Mouse (Mus musculus) neural tube, embryonic 11.5 days (tissue): ENCODE data around the gene Olfr1122. TPM values are rescaled to one million over a fixed set of nuclear protein-coding genes. Genes with fewer than 3 reads are reported as not detected.
"Not testable (repeated sequence)": the region's sequence is repeated elsewhere in the genome, so short reads cannot be mapped to it uniquely, and the experiment has no call there.

Experiments
- ATAC-seq: fragments of 200-750 bp; cut with Nextera tagmentation; 2 replicates; pipeline ENCODE4 v1.8.0; 2017; ENCODE audit warnings: moderate number of reproducible peaks, mild to moderate bottlenecking, moderate TSS enrichment, moderate library complexity; ENCODE audit not compliant: insufficient read depth, low FRiP score, low TSS enrichment
- DNase-seq: peaks from one replicate; pipeline ENCODE4 v3.0.0-alpha.2; 2015; ENCODE audit warnings: low spot score
- H3K27ac ChIP-seq: fragments of 300-500 bp; sonication (generic); 2 replicates; pipeline ENCODE4 v1.5.1; 2014; ENCODE audit warnings: low read depth, mild to moderate bottlenecking, low read length
- H3K27me3 ChIP-seq: fragments of 300-500 bp; sonication (generic); 2 replicates; pipeline ENCODE4 v1.6.1; 2014; ENCODE audit warnings: mild to moderate bottlenecking, low read length, mixed read lengths; ENCODE audit not compliant: control insufficient read depth, insufficient read depth
- H3K36me3 ChIP-seq: fragments of 300-500 bp; sonication (generic); 2 replicates; pipeline ENCODE4 v1.6.1; 2014; ENCODE audit warnings: mild to moderate bottlenecking, low read length, moderate library complexity, mixed read lengths; ENCODE audit not compliant: control insufficient read depth, insufficient read depth
- H3K4me1 ChIP-seq: fragments of 300-500 bp; sonication (generic); 2 replicates; pipeline ENCODE4 v1.6.1; 2014; ENCODE audit warnings: low read length, mixed read lengths; ENCODE audit not compliant: control insufficient read depth, insufficient read depth
- H3K4me2 ChIP-seq: fragments of 300-500 bp; sonication (generic); 2 replicates; pipeline ENCODE4 v1.6.1; 2014; ENCODE audit warnings: low read depth, mild to moderate bottlenecking, moderate library complexity
- H3K4me3 ChIP-seq: fragments of 300-500 bp; sonication (generic); 2 replicates; pipeline ENCODE4 v1.5.1; 2014; ENCODE audit warnings: low read depth, low read length
- H3K9ac ChIP-seq: fragments of 300-500 bp; sonication (generic); 2 replicates; pipeline ENCODE4 v1.6.1; 2014; ENCODE audit warnings: mild to moderate bottlenecking, low read length
- H3K9me3 ChIP-seq: fragments of 300-500 bp; sonication (generic); 2 replicates; pipeline ENCODE4 v1.6.1; 2016; ENCODE audit warnings: low read length; ENCODE audit not compliant: control insufficient read depth
- WGBS: fragments of 180-500 bp; shearing (Covaris S2); extraction: QIAGEN DNeasy Blood & Tissue Kit; methylation state at CpG from one replicate; pipeline ENCODE4 v1.1.7; 2014; 5-methylcytosine and 5-hydroxymethylcytosine counted together
- polyA plus RNA-seq: library from polyadenylated mRNA; unstranded; fragments of >200 nt; fragmentation: Nextera tagmentation; extraction: Ambion mirVana; gene quantifications from 2 replicates; pipeline ENCODE4 v1.2.1, GENCODE M21; 2014

Olfr1122 gene
- not detected in 2 replicates for polyA plus RNA-seq

DNA sequence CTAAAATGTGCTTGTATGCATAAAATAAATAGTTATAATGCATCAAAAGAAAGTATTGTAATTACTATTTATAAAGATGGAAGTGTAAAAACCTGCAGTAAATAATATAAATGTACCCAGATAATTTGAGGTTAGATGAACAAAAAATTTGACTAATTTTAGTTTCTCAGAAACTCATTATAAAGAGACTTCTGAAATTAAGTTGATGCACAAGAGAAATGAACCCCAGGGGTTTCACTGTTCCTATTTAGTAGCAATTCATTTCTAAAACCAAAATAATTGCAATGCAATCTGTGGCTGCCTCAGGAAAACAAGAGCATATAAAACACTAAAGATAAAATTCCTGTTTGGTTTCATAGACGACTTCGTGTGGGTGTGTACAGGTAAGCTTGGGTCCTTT, at the start of gene Olfr1122:
Gene Olfr1122 (plus strand): TSS at position 301 of the 400 bp plus-strand sequence.
- Histone ChIP-seq H3K9ac (no peak within 1 kb of the TSS), H3K27ac (no peak within 1 kb of the TSS), H3K9me3 (no peaks in the 10 kb centered on the region), H3K4me2 (no peak within 1 kb of the TSS), H3K36me3 (no peaks in the 10 kb centered on the region), H3K4me3 (no peak within 1 kb of the TSS), H3K4me1 (no peaks in the 10 kb centered on the region), H3K27me3 (no peaks in the 10 kb centered on the region)
- ATAC-seq (no peak), DNase-seq (no peak)
- 82% methylated on average over 2 of the region's 2 CpGs for WGBS

DNA sequence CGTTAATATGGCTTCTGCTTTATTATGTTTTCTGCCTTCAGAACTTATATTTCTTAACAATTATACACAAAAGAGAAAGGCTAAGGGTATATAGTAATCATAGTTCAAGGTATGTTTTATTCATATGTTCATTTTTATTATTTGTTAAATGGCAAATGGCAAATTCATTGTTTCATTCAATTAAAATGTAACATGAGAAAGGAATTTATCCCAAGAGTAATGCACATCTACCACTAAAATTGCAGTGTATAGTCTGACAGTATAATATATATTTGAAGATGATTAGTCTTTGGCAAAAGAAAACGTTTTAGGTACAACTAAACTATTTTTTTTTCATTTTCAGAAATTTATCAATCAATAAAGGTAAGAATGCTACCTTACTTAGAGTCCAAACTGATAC, 31.1 kb upstream of the Olfr1122 start, which contains the start of gene Olfr1120:
Gene Olfr1120 (plus strand): TSS at position 301 of the 400 bp plus-strand sequence.
- ATAC-seq (no peak), DNase-seq (no peak)
- Histone ChIP-seq H3K27me3 (no peaks in the 10 kb centered on the region), H3K9me3 (no peaks in the 10 kb centered on the region), H3K4me2 (no peak within 1 kb of the TSS), H3K4me1 (no peaks in the 10 kb centered on the region), H3K4me3 (no peak within 1 kb of the TSS), H3K27ac (no peak within 1 kb of the TSS), H3K9ac (no peak within 1 kb of the TSS), H3K36me3 (no peaks in the 10 kb centered on the region)
- WGBS = 67% methylated on average over 2 of the region's 2 CpGs

DNA sequence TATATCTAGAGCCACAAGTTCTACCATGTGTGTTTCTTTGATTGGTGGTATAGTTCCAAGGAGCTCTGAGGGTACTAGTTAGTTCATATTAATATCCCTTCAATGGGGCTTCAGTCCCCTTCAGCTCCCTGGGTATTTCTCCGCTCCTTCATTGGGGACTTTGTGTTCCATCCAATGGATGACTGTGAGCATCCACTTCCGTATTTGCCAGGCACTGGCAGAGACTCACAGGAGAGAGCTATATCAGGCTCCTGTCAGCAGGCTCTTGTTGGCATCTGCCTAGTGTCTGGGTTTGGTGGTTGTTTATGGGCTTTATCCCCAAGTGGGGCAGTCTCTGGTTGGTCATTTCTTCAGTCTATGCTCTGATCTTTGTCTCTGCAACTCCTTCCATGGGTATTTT, 25.5 kb upstream of the Olfr1122 start:
- WGBS = 91% methylated on average over 2 of the region's 2 CpGs
- not testable (repeated sequence) for H3K4me1 ChIP-seq, DNase-seq, H3K36me3 ChIP-seq, H3K9ac ChIP-seq, H3K27me3 ChIP-seq, H3K4me2 ChIP-seq, ATAC-seq, H3K4me3 ChIP-seq, H3K9me3 ChIP-seq, H3K27ac ChIP-seq

DNA sequence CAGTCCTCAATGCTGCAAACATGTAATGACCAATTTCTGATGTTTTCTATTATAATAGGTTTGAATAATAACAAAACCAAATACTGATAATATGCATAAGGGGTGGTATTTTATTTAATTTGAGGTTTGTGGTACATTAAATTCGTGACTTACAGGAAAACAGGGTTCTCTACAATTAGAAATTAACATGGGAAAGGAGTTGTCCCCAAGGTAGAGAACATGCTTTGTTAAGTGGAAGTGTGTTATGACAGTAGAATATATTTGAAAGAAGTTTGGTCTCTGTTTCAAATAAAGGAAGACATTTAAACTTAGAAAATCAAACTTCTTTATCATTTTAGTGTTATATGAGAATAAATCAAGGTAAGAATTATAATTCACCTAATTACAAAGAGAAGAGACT, 16.1 kb upstream of the Olfr1122 start, which contains the start of gene Olfr1121:
Gene Olfr1121 (plus strand): TSS at position 301 of the 400 bp plus-strand sequence.
- Histone ChIP-seq H3K36me3 (no peaks in the 10 kb centered on the region), H3K27me3 (no peaks in the 10 kb centered on the region), H3K27ac (no peak within 1 kb of the TSS), H3K9me3 (no peaks in the 10 kb centered on the region), H3K4me2 (no peak within 1 kb of the TSS), H3K9ac (no peak within 1 kb of the TSS), H3K4me3 (no peak within 1 kb of the TSS), H3K4me1 (no peaks in the 10 kb centered on the region)
- WGBS = 49% methylated on average over 1 of the region's 1 CpGs
- ATAC-seq (no peak), DNase-seq (no peak)

DNA sequence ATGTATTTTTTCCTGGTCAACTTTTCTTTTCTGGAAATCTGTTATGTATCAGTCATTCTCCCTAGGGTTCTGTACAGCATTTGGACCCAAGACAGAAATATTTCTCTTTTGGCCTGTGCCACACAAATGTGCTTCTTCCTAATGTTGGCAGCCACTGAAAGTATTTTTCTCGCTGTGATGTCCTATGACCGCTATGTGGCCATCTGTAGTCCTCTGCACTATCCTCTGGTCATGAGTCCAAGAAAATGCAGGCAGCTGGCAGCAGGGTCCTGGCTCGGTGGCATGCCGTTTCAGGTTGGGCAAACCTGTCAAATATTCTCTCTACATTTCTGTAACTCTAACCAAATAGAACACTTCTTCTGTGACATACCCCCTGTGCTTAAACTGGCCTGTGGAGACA, 13.9 kb upstream of the Olfr1122 start:
- no peak overlapping the region for H3K27ac ChIP-seq
- H3K27me3 ChIP-seq = no peaks in the 10 kb centered on the region
- no peak overlapping the region for H3K4me2 ChIP-seq
- DNase-seq = no peak
- H3K4me1 ChIP-seq = no peaks in the 10 kb centered on the region
- no peak overlapping the region for H3K4me3 ChIP-seq
- H3K9me3 ChIP-seq = no peaks in the 10 kb centered on the region
- H3K36me3 ChIP-seq = no peaks in the 10 kb centered on the region
- 90% methylated on average over 4 of the region's 4 CpGs for WGBS
- H3K9ac ChIP-seq = no peak overlapping the region
- no peak for ATAC-seq

DNA sequence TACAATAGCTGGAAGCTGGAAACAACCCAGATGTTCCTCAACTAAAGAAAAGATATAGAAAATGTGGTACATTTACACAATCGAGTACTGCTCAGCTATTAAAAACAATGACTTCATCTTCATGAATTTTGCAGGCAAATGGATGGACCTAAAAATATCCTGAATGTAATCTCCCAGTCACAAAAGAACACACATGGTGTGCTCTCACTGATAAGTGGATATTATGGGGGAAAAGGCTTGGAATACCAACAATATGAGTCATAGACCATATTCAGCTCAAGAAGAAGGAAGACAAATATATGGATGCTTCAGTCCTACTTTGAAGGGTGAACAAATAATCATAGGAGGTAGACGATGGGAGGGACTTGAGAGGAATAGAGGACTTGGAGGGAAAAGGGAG, 1.7 kb upstream of the Olfr1122 start:
- no peak for ATAC-seq
- H3K9me3 ChIP-seq = no peaks in the 10 kb centered on the region
- H3K4me3 ChIP-seq = no peak overlapping the region
- no peak for DNase-seq
- 88% methylated on average over 2 of the region's 2 CpGs for WGBS
- H3K36me3 ChIP-seq = no peaks in the 10 kb centered on the region
- no peak overlapping the region for H3K9ac ChIP-seq
- H3K27me3 ChIP-seq = no peaks in the 10 kb centered on the region
- H3K4me2 ChIP-seq = no peak overlapping the region
- H3K4me1 ChIP-seq = no peaks in the 10 kb centered on the region
- no peak overlapping the region for H3K27ac ChIP-seq

DNA sequence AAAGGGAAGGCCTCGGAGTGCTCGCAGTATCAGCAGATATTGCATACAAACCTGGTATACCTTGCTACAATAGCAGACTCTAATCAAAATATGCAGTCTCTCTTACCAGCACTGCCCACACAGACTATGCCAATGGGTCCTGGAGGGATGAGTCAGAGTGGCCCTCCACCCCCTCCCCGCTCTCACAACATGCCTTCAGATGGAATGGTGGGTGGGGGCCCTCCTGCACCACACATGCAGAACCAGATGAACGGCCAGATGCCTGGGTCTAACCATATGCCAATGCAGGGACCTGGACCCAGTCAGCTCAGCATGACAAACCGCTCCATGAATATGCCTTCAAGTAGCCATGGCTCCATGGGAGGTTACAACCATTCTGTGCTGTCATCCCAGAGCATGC, 8.0 kb downstream of the Olfr1122 start:
- not testable (repeated sequence) for H3K4me3 ChIP-seq, H3K9me3 ChIP-seq, H3K27me3 ChIP-seq, H3K4me1 ChIP-seq, ATAC-seq, H3K4me2 ChIP-seq, H3K27ac ChIP-seq, DNase-seq, H3K36me3 ChIP-seq, H3K9ac ChIP-seq
- 92% methylated on average over 4 of the region's 5 CpGs for WGBS

DNA sequence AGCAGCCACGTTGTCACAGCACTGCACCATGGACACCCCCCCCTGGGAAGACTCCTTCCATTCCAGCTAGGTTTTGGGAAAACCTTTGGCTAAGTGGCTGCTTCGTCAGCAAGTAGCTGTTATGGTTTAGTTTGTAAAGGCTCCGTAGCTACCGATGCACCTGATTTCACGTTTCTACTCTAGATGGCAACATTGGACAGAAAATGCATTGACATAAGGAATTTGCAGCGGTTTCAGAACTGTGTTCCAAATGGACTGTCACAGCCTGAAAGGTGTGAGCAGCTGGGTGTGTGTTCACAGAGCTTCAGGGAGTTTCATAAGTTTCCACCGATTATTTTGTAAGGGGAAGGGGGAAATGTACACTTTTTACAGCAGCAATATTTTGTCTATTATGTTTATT, 9.0 kb downstream of the Olfr1122 start:
- H3K4me1 ChIP-seq, H3K36me3 ChIP-seq, H3K9me3 ChIP-seq, H3K9ac ChIP-seq, H3K4me3 ChIP-seq, H3K27ac ChIP-seq, DNase-seq, ATAC-seq, H3K27me3 ChIP-seq, H3K4me2 ChIP-seq: not testable (repeated sequence)
- 92% methylated on average over 7 of the region's 7 CpGs for WGBS

DNA sequence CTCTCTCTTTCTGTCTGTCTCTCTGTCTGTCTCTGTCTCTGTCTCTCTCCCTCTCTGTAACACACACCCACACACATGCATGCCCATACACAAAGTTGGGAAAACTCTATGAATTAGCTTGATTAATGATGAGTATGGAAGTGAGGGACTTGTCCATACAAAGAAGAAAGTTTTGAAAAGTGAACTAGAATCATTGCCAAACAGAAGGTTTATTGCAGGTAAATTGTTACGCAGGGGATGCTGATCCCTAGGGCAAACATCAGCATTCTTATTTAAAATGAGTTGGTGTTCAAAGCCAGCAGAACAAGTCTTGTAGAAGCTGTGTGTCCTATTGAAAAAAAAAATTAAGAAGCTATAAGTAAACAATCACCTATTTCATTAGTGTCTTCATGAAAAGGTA, 30.7 kb downstream of the Olfr1122 start, which contains the start of gene Olfr1123:
Gene Olfr1123 (plus strand): TSS at position 301 of the 400 bp plus-strand sequence.
- no peaks in the 10 kb centered on the region for H3K9me3 ChIP-seq
- H3K9ac ChIP-seq = no peak within 1 kb of the TSS
- H3K4me1 ChIP-seq = no peaks in the 10 kb centered on the region
- H3K27ac ChIP-seq = no peak within 1 kb of the TSS
- no peak within 1 kb of the TSS for H3K4me3 ChIP-seq
- H3K4me2 ChIP-seq = no peak within 1 kb of the TSS
- DNase-seq = no peak
- no peaks in the 10 kb centered on the region for H3K36me3 ChIP-seq
- no peak for ATAC-seq
- 93% methylated on average over 1 of the region's 1 CpGs for WGBS
- no peaks in the 10 kb centered on the region for H3K27me3 ChIP-seq
